Mouse (Mus musculus): ENCODE data around the gene Cpa5. TPM values are rescaled to one million over a fixed set of nuclear protein-coding genes. Genes with fewer than 3 reads are reported as not detected.

The Cpa5 gene
- total and polyA plus RNA-seq, 2 experiments from 2014 or later: not detected

DNA sequence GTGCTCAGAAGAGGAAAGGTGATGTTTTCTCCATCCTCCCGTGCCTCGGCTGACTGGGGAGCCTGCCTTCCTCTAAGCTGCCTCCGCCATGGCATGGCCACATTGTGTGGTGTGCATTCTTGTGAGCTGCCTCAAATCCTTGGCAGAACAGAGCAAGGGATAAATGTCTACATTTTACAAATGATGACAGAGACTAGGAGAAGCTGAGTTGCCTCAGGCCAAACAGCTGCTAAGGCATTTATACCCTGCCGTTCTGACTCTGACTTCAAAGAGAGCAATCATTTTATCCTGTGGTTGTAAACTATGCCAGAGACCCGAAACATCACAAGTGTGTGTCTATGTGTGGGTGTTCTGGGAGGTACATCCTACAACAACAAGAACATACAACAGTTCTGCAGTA, 56.8 kb downstream of the Cpa5 start:
- H3K4me2 ChIP-seq (ENCODE audit: low read depth): no peak overlapping the region
- DNase-seq (no peak), ATAC-seq (no peak)
- no peak for TF ChIP-seq CTCF (IDR thresholded peaks at IDR 0.05; ENCODE audit: low read depth)
- no peaks in the 10 kb centered on the region for H3K9me3 ChIP-seq (ENCODE audit: low read length)
- 51% methylated on average over 5 of the region's 5 CpGs for WGBS
- H3K27me3 ChIP-seq (ENCODE audit: insufficient read depth, low read length): no peaks in the 10 kb centered on the region
- no peak overlapping the region for H3K27ac ChIP-seq (ENCODE audit: low read depth, low read length)
- H3K9ac ChIP-seq: no peak overlapping the region
- H3K36me3 ChIP-seq (ENCODE audit: insufficient read depth): no peaks in the 10 kb centered on the region
- H3K4me1 ChIP-seq (ENCODE audit: insufficient read depth): no peaks in the 10 kb centered on the region
- no peak overlapping the region for H3K4me3 ChIP-seq (ENCODE audit: low read depth, low read length)

- WGBS: 61% methylated on average over 5 of the region's 5 CpGs
- H3K27ac ChIP-seq (ENCODE audit: low read depth, low read length): no peak overlapping the region
- DNase-seq: no peak
Observed at GRCm38 (mm10) chr6:30671696-30672095, 60.9 kb downstream of the Cpa5 start.

GRCm38 (mm10) chr6:30673764-30674561, 63.2 kb downstream of the Cpa5 start:
- no peak for TF ChIP-seq CTCF (IDR thresholded peaks at IDR 0.05; ENCODE audit: low read depth)
- Histone ChIP-seq H3K4me3 (ENCODE audit: low read depth, low read length) (no peak overlapping the region), H3K9me3 (ENCODE audit: low read length) (no peaks in the 10 kb centered on the region), H3K9ac (0 out of 2 replicates have a peak overlapping the region, but pooled peaks have one; percentile 25), H3K27ac (ENCODE audit: low read depth, low read length) (peak overlapping the region; percentile 88), H3K27me3 (ENCODE audit: insufficient read depth, low read length) (no peaks in the 10 kb centered on the region), H3K4me1 (ENCODE audit: insufficient read depth) (peaks cover 29% of the 10 kb centered on the region), H3K36me3 (ENCODE audit: insufficient read depth) (no peaks in the 10 kb centered on the region), H3K4me2 (ENCODE audit: low read depth) (peak overlapping the region; percentile 41)
- peak; percentile 71 for DNase-seq
- 13% methylated on average over 14 of the region's 14 CpGs for WGBS
- no peak for ATAC-seq

More at GRCm38 (mm10) chr6:30671696-30672095, 60.9 kb downstream of the Cpa5 start:
- H3K36me3 ChIP-seq (ENCODE audit: insufficient read depth): no peaks in the 10 kb centered on the region
- H3K4me1 ChIP-seq (ENCODE audit: insufficient read depth): peaks cover 24% of the 10 kb centered on the region
- H3K9ac ChIP-seq: no peak overlapping the region
- ATAC-seq: no peak
- TF ChIP-seq CTCF (IDR thresholded peaks at IDR 0.05; ENCODE audit: low read depth): no peak
- H3K27me3 ChIP-seq (ENCODE audit: insufficient read depth, low read length): no peaks in the 10 kb centered on the region
- H3K4me2 ChIP-seq (ENCODE audit: low read depth): no peak overlapping the region
- no peak overlapping the region for H3K4me3 ChIP-seq (ENCODE audit: low read depth, low read length)
- no peaks in the 10 kb centered on the region for H3K9me3 ChIP-seq (ENCODE audit: low read length)

GRCm38 (mm10) chr6:30674714-30675280, 64.0 kb downstream of the Cpa5 start:
- TF ChIP-seq CTCF (IDR thresholded peaks at IDR 0.05; ENCODE audit: low read depth): no peak
- H3K9me3 ChIP-seq (ENCODE audit: low read length): no peaks in the 10 kb centered on the region
- no peak for DNase-seq
- no peaks in the 10 kb centered on the region for H3K27me3 ChIP-seq (ENCODE audit: insufficient read depth, low read length)
- peak overlapping the region; percentile 41 for H3K4me2 ChIP-seq (ENCODE audit: low read depth)
- no peak overlapping the region for H3K4me3 ChIP-seq (ENCODE audit: low read depth, low read length)
- H3K4me1 ChIP-seq (ENCODE audit: insufficient read depth): peaks cover 29% of the 10 kb centered on the region
- peak overlapping the region; percentile 88 for H3K27ac ChIP-seq (ENCODE audit: low read depth, low read length)
- 15% methylated on average over 9 of the region's 9 CpGs for WGBS
- no peaks in the 10 kb centered on the region for H3K36me3 ChIP-seq (ENCODE audit: insufficient read depth)
- H3K9ac ChIP-seq: peak overlapping the region; percentile 45
- ATAC-seq: peak; percentile 81

DNA sequence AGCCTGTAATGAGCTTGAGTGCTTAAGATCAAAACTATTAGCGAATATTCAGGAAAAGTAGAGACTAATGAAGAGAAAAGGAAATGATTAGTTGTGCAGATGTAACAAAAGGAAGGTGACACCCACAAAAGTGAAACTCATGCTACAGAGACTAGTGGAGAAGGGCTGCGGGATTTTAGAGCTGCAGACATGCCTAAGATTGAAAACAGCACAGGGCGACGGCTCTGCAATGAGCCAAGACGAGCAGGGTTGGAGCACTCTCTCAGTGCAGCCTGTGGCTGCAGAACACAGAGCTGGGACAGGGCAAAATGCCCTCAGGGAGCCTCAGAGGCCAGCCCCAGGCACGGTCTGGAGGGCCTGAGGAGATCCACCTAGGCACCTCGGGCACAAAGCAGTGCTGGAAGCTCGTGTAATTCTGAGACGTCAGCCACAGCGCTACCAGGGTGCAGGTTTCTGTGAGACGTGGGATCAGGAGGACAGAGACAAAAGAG, 64.5 kb downstream of the Cpa5 start:
- Histone ChIP-seq H3K4me2 (ENCODE audit: low read depth) (peak overlapping the region; percentile 41), H3K27ac (ENCODE audit: low read depth, low read length) (peak overlapping the region; percentile 88), H3K9ac (peak overlapping the region; percentile 45), H3K36me3 (ENCODE audit: insufficient read depth) (no peaks in the 10 kb centered on the region), H3K4me1 (ENCODE audit: insufficient read depth) (peaks cover 29% of the 10 kb centered on the region), H3K27me3 (ENCODE audit: insufficient read depth, low read length) (no peaks in the 10 kb centered on the region), H3K9me3 (ENCODE audit: low read length) (no peaks in the 10 kb centered on the region), H3K4me3 (ENCODE audit: low read depth, low read length) (no peak overlapping the region)
- 6% methylated on average over 11 of the region's 11 CpGs for WGBS
- no peak for TF ChIP-seq CTCF (IDR thresholded peaks at IDR 0.05; ENCODE audit: low read depth)
- peak; percentile 76 for DNase-seq
- ATAC-seq: peak; percentile 75

- Histone ChIP-seq H3K27ac (ENCODE audit: low read depth, low read length) (no peak overlapping the region), H3K9ac (no peak overlapping the region), H3K9me3 (ENCODE audit: low read length) (no peaks in the 10 kb centered on the region), H3K36me3 (ENCODE audit: insufficient read depth) (no peaks in the 10 kb centered on the region), H3K4me3 (ENCODE audit: low read depth, low read length) (no peak overlapping the region), H3K27me3 (ENCODE audit: insufficient read depth, low read length) (no peaks in the 10 kb centered on the region), H3K4me1 (ENCODE audit: insufficient read depth) (peaks cover 29% of the 10 kb centered on the region), H3K4me2 (ENCODE audit: low read depth) (no peak overlapping the region)
- DNase-seq (no peak), ATAC-seq (no peak)
- TF ChIP-seq CTCF (IDR thresholded peaks at IDR 0.05; ENCODE audit: low read depth): no peak
- WGBS: 79% methylated on average over 6 of the region's 6 CpGs
Observed at GRCm38 (mm10) chr6:30676506-30676905, 65.7 kb downstream of the Cpa5 start.

DNA sequence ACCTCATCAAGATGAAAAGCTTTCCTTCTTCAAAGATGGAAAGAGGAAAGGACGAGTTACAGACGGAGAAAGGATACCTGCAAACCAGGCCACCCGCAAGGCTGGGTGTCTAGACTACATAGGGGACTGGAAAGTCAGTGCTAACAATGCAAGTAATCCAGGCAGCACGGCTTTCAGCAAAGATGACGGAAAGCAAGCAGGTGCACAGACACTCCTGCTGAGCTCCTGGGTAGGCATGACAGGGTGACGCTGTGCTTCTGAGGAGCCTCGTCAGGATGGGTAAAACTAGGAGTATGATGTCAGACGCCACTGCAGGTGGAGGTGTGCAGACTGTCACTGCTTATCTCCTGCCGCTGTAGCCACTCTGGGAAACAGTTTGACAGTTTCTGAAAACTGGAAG, 66.8 kb downstream of the Cpa5 start:
- Histone ChIP-seq H3K4me1 (ENCODE audit: insufficient read depth) (peaks cover 29% of the 10 kb centered on the region), H3K9ac (no peak overlapping the region), H3K27me3 (ENCODE audit: insufficient read depth, low read length) (no peaks in the 10 kb centered on the region), H3K9me3 (ENCODE audit: low read length) (no peaks in the 10 kb centered on the region), H3K36me3 (ENCODE audit: insufficient read depth) (no peaks in the 10 kb centered on the region), H3K4me3 (ENCODE audit: low read depth, low read length) (no peak overlapping the region), H3K27ac (ENCODE audit: low read depth, low read length) (no peak overlapping the region), H3K4me2 (ENCODE audit: low read depth) (no peak overlapping the region)
- 71% methylated on average over 9 of the region's 9 CpGs for WGBS
- DNase-seq: no peak
- no peak for ATAC-seq
- no peak for TF ChIP-seq CTCF (IDR thresholded peaks at IDR 0.05; ENCODE audit: low read depth)
